Mouse (Mus musculus): ENCODE data around the gene Ankrd36.

Gene Ankrd36

GRCm38 (mm10) chr11:5682541-5682940, 113.1 kb downstream of the Ankrd36 start:
- DNase-seq (ENCODE audit: low spot score in 2 of 2) = no peak

GRCm38 (mm10) chr11:5684283-5684682, 114.8 kb downstream of the Ankrd36 start:
- no peak for DNase-seq (ENCODE audit: low spot score in 2 of 2)

GRCm38 (mm10) chr11:5691775-5692174, 122.3 kb downstream of the Ankrd36 start:
- DNase-seq (ENCODE audit: low spot score in 2 of 2) = no peak

GRCm38 (mm10) chr11:5700808-5701207, 131.3 kb downstream of the Ankrd36 start:
- DNase-seq (ENCODE audit: low spot score in 2 of 2) = no peak

- DNase-seq (ENCODE audit: low spot score in 2 of 2) = no peak
Measured at GRCm38 (mm10) chr11:5701300-5701699, 131.8 kb downstream of the Ankrd36 start.

GRCm38 (mm10) chr11:5701821-5702220, 132.3 kb downstream of the Ankrd36 start:
- no peak for DNase-seq (ENCODE audit: low spot score in 2 of 2)

GRCm38 (mm10) chr11:5702271-5702956, 132.9 kb downstream of the Ankrd36 start:
- DNase-seq (ENCODE audit: low spot score in 2 of 2) = no peak

GRCm38 (mm10) chr11:5702957-5703332, 133.5 kb downstream of the Ankrd36 start:
- DNase-seq (ENCODE audit: low spot score in 2 of 2) = no peak

GRCm38 (mm10) chr11:5703341-5703740, 133.9 kb downstream of the Ankrd36 start:
- DNase-seq (ENCODE audit: low spot score in 2 of 2) = no peak

GRCm38 (mm10) chr11:5705972-5706371, 136.5 kb downstream of the Ankrd36 start:
- DNase-seq (ENCODE audit: low spot score in 2 of 2) = no peak

- DNase-seq (ENCODE audit: low spot score in 2 of 2) = peak in 1 of 2 experiments; percentile 45
Measured at GRCm38 (mm10) chr11:5706874-5707529, 137.5 kb downstream of the Ankrd36 start.

- DNase-seq (ENCODE audit: low spot score in 2 of 2) = peak in 1 of 2 experiments; percentile 71
Measured at GRCm38 (mm10) chr11:5707530-5708353, 138.3 kb downstream of the Ankrd36 start.

- no peak for DNase-seq (ENCODE audit: low spot score in 2 of 2)
Measured at GRCm38 (mm10) chr11:5715179-5715578, 145.7 kb downstream of the Ankrd36 start.

- no peak for DNase-seq (ENCODE audit: low spot score in 2 of 2)
Measured at GRCm38 (mm10) chr11:5715630-5716105, 146.2 kb downstream of the Ankrd36 start, which contains the start of gene Mrps24. Gene Mrps24 (minus strand): TSS chr11:5715680.

- no peak for DNase-seq (ENCODE audit: low spot score in 2 of 2)
Measured at GRCm38 (mm10) chr11:5716246-5716645, 146.8 kb downstream of the Ankrd36 start.

- no peak for DNase-seq (ENCODE audit: low spot score in 2 of 2)
Measured at GRCm38 (mm10) chr11:5716938-5717705, 147.6 kb downstream of the Ankrd36 start.

GRCm38 (mm10) chr11:5718611-5719354, 149.3 kb downstream of the Ankrd36 start:
- no peak for DNase-seq (ENCODE audit: low spot score in 2 of 2)

- DNase-seq (ENCODE audit: low spot score in 2 of 2) = no peak
Measured at GRCm38 (mm10) chr11:5729582-5729981, 160.1 kb downstream of the Ankrd36 start.

- no peak for DNase-seq (ENCODE audit: low spot score in 2 of 2)
Measured at GRCm38 (mm10) chr11:5732401-5732800, 162.9 kb downstream of the Ankrd36 start.

GRCm38 (mm10) chr11:5734323-5734722, 164.8 kb downstream of the Ankrd36 start:
- DNase-seq (ENCODE audit: low spot score in 2 of 2) = no peak

GRCm38 (mm10) chr11:5737137-5737536, 167.7 kb downstream of the Ankrd36 start:
- no peak for DNase-seq (ENCODE audit: low spot score in 2 of 2)

Data from frontal cortex, postnatal 14 days (tissue).